Mouse (Mus musculus): ENCODE measurements around the gene Rhbdf1. TPM values are rescaled to one million over a fixed set of nuclear protein-coding genes. Genes with fewer than 3 reads are reported as not detected.

Rhbdf1 gene
- polyA plus RNA-seq, 3 experiments from 2014 or later, result 0.70 TPM; not detected in 2

DNA sequence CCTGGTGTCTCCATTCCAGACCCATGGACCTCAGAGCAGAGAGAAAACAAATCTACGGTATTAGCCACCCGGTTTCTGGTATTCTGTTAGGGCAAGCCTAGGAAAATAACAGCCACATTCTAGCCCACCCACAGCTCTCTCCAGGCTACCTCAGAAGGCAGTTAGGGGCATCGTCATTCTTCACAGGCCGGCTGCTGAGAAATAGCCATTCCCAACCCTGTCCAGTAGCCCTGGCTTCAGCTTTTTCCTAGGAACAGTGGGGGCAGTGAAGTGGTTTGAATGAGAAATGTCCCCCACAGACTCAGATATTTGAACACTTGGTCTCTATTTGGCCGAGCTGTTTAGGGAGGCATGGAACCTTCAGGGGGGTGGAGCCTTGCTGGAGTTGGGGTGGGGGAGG, 32.7 kb downstream of the Rhbdf1 start:
- no peak for ATAC-seq

GRCm38 (mm10) chr11:32188881-32189280, 33.2 kb downstream of the Rhbdf1 start:
- ATAC-seq, result no peak

DNA sequence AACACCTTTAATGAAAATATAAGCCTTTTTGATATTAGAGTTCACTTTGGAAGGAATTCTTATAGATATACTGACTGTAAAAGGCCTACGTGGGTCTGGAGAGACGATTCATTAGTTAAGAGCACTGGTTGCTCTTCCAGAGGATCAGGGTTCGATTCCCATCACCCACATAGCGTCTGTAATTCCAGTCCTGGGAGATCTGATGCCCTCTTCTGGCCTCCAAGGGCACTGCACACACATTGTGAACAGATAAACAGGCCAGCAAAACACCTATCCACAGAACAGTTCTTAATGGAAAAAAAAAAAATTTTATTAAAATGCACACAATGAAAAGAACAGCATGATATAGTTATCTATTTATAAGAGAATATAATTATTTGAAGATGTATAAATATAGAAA, 34.8 kb downstream of the Rhbdf1 start:
- ATAC-seq, result no peak

GRCm38 (mm10) chr11:32186031-32186430, 36.1 kb downstream of the Rhbdf1 start:
- no peak for ATAC-seq

- no peak for ATAC-seq
Measured at GRCm38 (mm10) chr11:32184469-32184868, 37.6 kb downstream of the Rhbdf1 start.

- peak; percentile 48 for ATAC-seq
Measured at GRCm38 (mm10) chr11:32181973-32182868, 39.9 kb downstream of the Rhbdf1 start.

DNA sequence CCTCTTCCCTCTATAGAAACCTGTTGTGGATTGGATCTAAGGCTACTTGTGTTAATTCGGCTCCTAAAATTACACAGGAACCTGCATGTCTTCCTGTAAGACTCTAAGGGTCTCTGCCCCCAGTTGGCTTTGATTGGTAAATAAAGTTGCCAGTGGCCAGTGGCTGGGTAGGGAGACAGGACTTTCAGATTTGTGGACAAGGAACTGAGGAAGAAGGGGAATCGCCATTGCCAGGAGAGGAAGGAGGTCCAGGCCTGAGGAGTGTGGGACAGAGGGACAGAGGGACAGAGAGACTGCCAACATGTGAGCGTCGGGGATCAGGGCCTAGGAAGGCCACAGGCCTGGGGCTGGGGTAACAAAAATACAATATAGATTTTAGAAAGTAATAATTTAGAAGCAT, 40.9 kb downstream of the Rhbdf1 start:
- ATAC-seq, result no peak

DNA sequence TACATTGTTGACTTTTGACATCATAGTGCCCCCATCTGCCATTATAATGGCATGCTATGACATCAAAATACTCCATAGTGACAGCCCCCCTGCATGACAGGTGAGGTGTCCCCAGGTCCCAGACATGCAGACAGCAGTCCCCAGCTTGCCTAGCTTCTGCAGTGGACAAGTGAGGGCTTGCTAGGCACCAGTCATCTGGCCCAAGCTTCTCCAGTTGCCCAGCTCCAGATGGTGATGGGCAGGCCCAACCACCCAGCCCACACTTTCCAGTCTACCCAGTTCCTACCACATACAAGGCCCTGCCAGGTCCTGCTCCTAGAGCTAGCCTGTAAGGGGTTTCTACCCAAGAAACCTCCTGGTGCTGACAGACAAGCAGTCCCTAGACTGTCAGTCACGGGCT, 43.6 kb downstream of the Rhbdf1 start:
- no peak for ATAC-seq

DNA sequence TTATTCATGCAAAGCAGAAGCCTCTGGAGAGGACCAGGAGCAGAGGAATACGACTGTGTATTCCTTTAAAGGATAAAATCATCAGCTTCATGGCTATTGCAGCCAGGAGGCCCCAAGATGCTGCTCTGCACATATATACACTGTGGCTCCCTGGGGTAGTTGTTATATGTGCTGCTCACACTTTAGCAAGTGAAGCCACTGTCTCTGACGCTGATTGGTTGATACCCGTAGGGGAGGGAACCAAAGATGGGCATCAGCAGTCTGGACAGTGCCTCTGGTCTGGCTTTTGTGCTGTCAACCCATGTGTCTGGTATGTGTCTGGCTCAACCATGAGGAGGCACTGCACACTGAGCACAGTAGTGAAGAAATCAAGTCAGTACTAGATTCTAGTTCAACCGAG, 55.4 kb downstream of the Rhbdf1 start:
- no peak for ATAC-seq

GRCm38 (mm10) chr11:32161922-32162804, 59.9 kb downstream of the Rhbdf1 start:
- peak; percentile 97 for ATAC-seq

DNA sequence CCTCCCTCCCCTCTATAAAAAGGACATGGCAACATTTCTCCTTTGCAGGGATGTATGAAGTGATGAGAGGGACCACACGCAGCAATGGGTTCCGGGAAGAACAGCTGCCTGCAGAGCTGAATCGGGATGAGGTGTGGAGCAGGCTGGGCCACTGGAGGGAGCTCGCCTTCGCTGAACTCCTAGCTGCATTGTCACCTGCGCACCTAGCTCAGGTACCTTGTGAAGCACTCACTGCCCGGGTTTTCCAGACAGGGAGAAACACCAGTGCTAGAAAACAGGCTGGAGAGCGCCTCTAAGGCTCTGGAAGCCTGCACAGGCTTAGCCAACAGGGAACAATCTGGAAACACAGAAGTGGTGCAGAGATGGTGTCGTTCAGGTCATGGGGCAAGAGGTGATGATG, 60.6 kb downstream of the Rhbdf1 start:
- ATAC-seq, result no peak

- no peak for ATAC-seq
Measured at GRCm38 (mm10) chr11:32160341-32160740, 61.8 kb downstream of the Rhbdf1 start.

Other genes starting within 250 kb of the Rhbdf1 start
- 10 to 100 TPM in 2 of 3 experiments, 1 to 10 TPM in 1; 8.5 to 97.5 (median 73.7) TPM for gene Nsg2, start 221.8 kb downstream of the Rhbdf1 start, polyA plus RNA-seq (2017; shearing (Covaris generic))
- 1 to 10 TPM; 2.8 to 5.4 (median 4.9) TPM for gene Il9r, start 22.0 kb downstream of the Rhbdf1 start, polyA plus RNA-seq (2017; shearing (Covaris generic))
- 10 to 100 TPM; 52.9 to 74.7 (median 56.9) TPM for gene Snrnp25, start 16.9 kb downstream of the Rhbdf1 start, polyA plus RNA-seq (2017; shearing (Covaris generic))
- gene Mpg, start 4.2 kb upstream of the Rhbdf1 start, polyA plus RNA-seq (2017; shearing (Covaris generic)), result 10 to 100 TPM; 26.3 to 35.5 (median 32.8) TPM
- 10 to 100 TPM; 27.3 to 55.0 (median 45.7) TPM for gene Nprl3, start 45.4 kb upstream of the Rhbdf1 start, polyA plus RNA-seq (2017; shearing (Covaris generic))
- gene Hba-x, start 54.1 kb upstream of the Rhbdf1 start, polyA plus RNA-seq (2017; shearing (Covaris generic)), result not detected
- gene Hba-a1, start 61.2 kb upstream of the Rhbdf1 start, polyA plus RNA-seq (2017; shearing (Covaris generic)), result 1 to 10 TPM; 3.7 to 7.5 (median 6.0) TPM
- gene Hbq1b, start 64.7 kb upstream of the Rhbdf1 start, polyA plus RNA-seq (2017; shearing (Covaris generic)), result not detected
- 10 to 100 TPM; 11.3 to 24.9 (median 18.9) TPM for gene Hba-a2, start 74.2 kb upstream of the Rhbdf1 start, polyA plus RNA-seq (2017; shearing (Covaris generic))
- not detected for gene Hbq1a, start 77.8 kb upstream of the Rhbdf1 start, polyA plus RNA-seq (2017; shearing (Covaris generic))
- not detected for gene Sh3pxd2b, start 125.5 kb upstream of the Rhbdf1 start, polyA plus RNA-seq (2017; shearing (Covaris generic))
- 1 to 10 TPM; 2.1 to 3.7 (median 2.9) TPM for gene Ubtd2, start 233.1 kb upstream of the Rhbdf1 start, polyA plus RNA-seq (2017; shearing (Covaris generic))